Mouse (Mus musculus): ENCODE measurements around the gene Slc35b2. TPM values are rescaled to one million over a fixed set of nuclear protein-coding genes. Genes with fewer than 3 reads are reported as not detected.

Slc35b2 gene
- polyA plus RNA-seq, 1 experiment from 2014 or later = 118 TPM

DNA sequence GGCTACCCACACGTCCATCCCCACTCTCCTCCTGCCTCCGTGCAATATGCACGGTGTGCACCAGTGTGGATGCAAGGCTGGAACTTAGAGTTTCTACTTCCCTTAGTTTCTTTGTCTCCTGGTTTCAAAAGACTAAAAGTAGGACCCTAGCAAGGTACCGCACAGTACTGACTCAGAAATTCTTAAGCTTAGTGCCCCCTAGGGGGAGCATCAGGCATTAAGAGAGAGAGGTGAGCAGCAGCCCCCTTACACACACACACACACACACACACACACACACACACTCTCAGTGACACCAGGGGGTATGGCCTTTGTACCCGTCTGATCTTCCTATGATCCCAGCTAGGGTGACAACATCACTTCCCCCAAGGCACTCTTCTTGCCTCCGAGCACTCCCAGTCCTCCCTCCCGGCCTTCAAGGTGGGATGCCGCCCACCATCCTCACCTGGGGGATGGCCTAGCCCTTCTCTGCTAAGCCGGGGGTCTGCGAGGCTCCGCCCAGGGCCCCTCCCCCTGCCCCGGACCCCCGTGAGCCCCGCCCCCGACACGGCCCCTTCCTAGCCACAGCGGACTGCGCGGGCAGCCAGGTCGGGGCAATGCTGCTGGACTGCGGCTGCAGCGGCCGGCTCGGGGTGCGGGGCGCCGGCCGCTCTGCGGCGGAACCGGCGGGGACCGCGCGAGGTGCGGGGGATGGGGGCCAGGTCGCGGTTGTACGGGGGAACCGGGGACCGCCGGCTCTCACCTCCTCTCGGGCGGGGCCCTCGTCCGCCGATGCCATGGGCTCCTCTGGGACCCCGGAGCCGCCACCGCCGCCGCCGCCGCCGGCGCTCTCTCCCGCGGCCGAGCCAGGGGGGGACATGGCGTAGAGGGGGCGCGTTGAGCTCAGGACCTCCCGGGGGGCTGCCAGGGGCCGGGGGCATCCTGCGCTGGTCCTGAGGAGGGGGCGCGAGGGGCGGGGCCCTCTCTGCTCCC is 14.8 kb upstream of the Slc35b2 start:
- WGBS = 3% methylated on average over 56 of the region's 68 CpGs
- no peaks in the 10 kb centered on the region for H3K9me3 ChIP-seq
- peak overlapping the region; percentile 86 for H3K4me3 ChIP-seq
- peak overlapping the region; percentile 91 for H3K27ac ChIP-seq
- no peak for DNase-seq (ENCODE audit: low spot score)
- peaks cover 44% of the 10 kb centered on the region for H3K4me1 ChIP-seq
- H3K27me3 ChIP-seq (ENCODE audit: insufficient read depth, poor library complexity, severe bottlenecking) = peaks cover 88% of the 10 kb centered on the region
- H3K36me3 ChIP-seq = 0 out of 2 replicates have a peak, but pooled peaks cover 2% of the 10 kb centered on the region

DNA sequence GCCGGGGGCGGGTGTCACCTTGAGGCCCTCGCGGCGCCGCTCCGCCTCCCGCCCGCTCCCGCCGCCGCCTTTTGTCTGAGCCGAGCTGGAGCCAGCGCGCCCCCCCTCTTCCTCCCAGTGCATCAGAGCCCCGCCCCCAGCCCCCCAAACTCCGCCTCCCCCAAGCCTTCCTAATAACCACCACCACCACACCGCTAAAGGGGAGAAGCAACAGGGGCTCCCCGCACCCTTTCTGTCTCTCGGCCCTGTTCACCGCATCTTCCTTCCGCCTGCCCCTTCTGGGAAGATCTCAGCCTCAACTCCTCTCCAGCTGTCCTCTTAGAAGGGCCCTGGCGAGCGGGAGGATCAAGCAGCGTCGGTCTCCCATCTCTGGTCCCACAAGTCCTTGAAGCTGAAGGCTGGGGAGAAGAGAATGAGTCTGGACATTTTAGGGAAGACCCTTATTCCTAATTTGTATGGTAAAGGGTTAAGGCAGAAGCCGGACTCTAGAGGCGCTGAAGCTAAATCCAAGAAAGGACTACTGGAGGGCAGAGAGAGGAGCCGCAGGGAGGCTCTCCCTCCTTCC is 14.0 kb upstream of the Slc35b2 start, which contains the start of gene Tmem151b:
TSS of gene Tmem151b (minus strand) at position 61 of the 565 bp plus-strand sequence.
- DNase-seq (ENCODE audit: low spot score) = no peak
- Histone ChIP-seq H3K36me3 (0 out of 2 replicates have a peak, but pooled peaks cover 2% of the 10 kb centered on the region), H3K9me3 (no peaks in the 10 kb centered on the region), H3K4me1 (peaks cover 35% of the 10 kb centered on the region), H3K27me3 (ENCODE audit: insufficient read depth, poor library complexity, severe bottlenecking) (peaks cover 88% of the 10 kb centered on the region), H3K4me3 (peak within 1 kb of the TSS; percentile 86), H3K27ac (peak within 1 kb of the TSS; percentile 91)
- under 1% methylated on average over 23 of the region's 29 CpGs for WGBS

DNA sequence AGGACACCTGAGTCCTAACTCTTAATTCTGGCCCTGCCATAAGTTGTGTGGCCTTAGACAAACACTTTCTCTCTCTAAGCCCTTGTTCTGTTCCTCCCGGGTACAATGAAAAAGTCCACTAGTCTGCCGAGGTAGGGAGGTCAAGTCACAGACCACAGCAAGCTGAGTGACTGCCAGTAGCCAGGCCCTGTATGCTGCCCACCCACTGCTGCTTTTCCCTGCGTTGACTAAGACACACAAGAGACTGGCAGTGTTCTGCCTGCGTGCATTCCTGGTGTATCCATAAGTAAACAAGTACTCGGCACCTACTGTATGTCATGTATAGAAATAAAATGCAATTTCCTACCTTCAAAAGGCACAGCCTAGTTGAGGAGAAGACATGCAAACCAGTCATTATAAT is 13.4 kb upstream of the Slc35b2 start:
- Histone ChIP-seq H3K27me3 (ENCODE audit: insufficient read depth, poor library complexity, severe bottlenecking) (peaks cover 82% of the 10 kb centered on the region), H3K4me1 (peaks cover 30% of the 10 kb centered on the region), H3K36me3 (0 out of 2 replicates have a peak, but pooled peaks cover 2% of the 10 kb centered on the region), H3K27ac (peak overlapping the region; percentile 91; the same call in 1 of the 2 replicates), H3K9me3 (no peaks in the 10 kb centered on the region), H3K4me3 (peak overlapping the region; percentile 86)
- WGBS = 31% methylated on average over 5 of the region's 5 CpGs
- no peak for DNase-seq (ENCODE audit: low spot score)

- H3K27ac ChIP-seq = no peak overlapping the region
- H3K27me3 ChIP-seq (ENCODE audit: insufficient read depth, poor library complexity, severe bottlenecking) = peaks cover 79% of the 10 kb centered on the region
- H3K4me1 ChIP-seq = peaks cover 29% of the 10 kb centered on the region
- no peak overlapping the region for H3K4me3 ChIP-seq
- H3K9me3 ChIP-seq = no peaks in the 10 kb centered on the region
- 0 out of 2 replicates have a peak, but pooled peaks cover 2% of the 10 kb centered on the region for H3K36me3 ChIP-seq
- DNase-seq (ENCODE audit: low spot score) = no peak
- 63% methylated on average over 7 of the region's 7 CpGs for WGBS
Measured at GRCm38 (mm10) chr17:45551249-45551796, 12.4 kb upstream of the Slc35b2 start.

- 4% methylated on average over 8 of the region's 8 CpGs for WGBS
- no peak overlapping the region for H3K4me3 ChIP-seq
- peaks cover 79% of the 10 kb centered on the region for H3K27me3 ChIP-seq (ENCODE audit: insufficient read depth, poor library complexity, severe bottlenecking)
- H3K4me1 ChIP-seq = peaks cover 35% of the 10 kb centered on the region
- H3K36me3 ChIP-seq = 0 out of 2 replicates have a peak, but pooled peaks cover 1% of the 10 kb centered on the region
- H3K27ac ChIP-seq = no peak overlapping the region
- peak; percentile 88 for DNase-seq (ENCODE audit: low spot score)
- no peaks in the 10 kb centered on the region for H3K9me3 ChIP-seq
Measured at GRCm38 (mm10) chr17:45551816-45552451, 11.7 kb upstream of the Slc35b2 start.

GRCm38 (mm10) chr17:45553065-45553464 is 10.6 kb upstream of the Slc35b2 start:
- WGBS = 81% methylated on average over 3 of the region's 3 CpGs
- DNase-seq (ENCODE audit: low spot score) = no peak
- peaks cover 79% of the 10 kb centered on the region for H3K27me3 ChIP-seq (ENCODE audit: insufficient read depth, poor library complexity, severe bottlenecking)
- no peaks in the 10 kb centered on the region for H3K9me3 ChIP-seq
- no peaks in the 10 kb centered on the region for H3K36me3 ChIP-seq
- peaks cover 46% of the 10 kb centered on the region for H3K4me1 ChIP-seq
- H3K4me3 ChIP-seq = no peak overlapping the region
- H3K27ac ChIP-seq = no peak overlapping the region

DNA sequence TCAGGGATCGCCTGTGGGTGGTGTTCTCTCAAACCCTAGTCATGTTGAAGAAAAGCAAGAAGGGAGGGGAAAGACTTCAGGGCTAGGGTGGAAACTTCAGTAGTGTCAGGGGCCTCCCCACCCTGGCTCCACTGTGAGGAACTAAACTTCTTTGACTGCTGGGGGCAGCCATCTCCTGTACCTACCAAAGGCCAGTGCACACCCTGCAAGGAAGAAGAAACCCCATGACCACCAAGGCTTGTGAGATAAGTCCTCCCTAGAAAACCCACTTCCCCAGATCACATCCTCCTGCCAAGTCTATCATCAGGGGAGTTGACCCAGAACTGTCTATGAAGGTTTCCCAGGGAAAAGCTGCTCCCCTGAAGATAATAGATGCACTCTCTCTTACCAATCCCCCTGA is 9.3 kb upstream of the Slc35b2 start:
- Histone ChIP-seq H3K4me3 (no peak overlapping the region), H3K27me3 (ENCODE audit: insufficient read depth, poor library complexity, severe bottlenecking) (peaks cover 78% of the 10 kb centered on the region), H3K9me3 (no peaks in the 10 kb centered on the region), H3K27ac (no peak overlapping the region), H3K36me3 (0 out of 2 replicates have a peak, but pooled peaks cover 7% of the 10 kb centered on the region), H3K4me1 (peaks cover 47% of the 10 kb centered on the region)
- DNase-seq (ENCODE audit: low spot score) = no peak
- WGBS = 33% methylated on average over 1 of the region's 1 CpGs

GRCm38 (mm10) chr17:45555452-45556106 is 8.1 kb upstream of the Slc35b2 start, which contains the start of gene Nfkbie:
Gene Nfkbie, plus strand, starts transcription at chr17:45555703.
- WGBS = under 1% methylated on average over 45 of the region's 45 CpGs
- peak within 1 kb of the TSS; percentile 76 for H3K4me3 ChIP-seq
- peaks cover 36% of the 10 kb centered on the region for H3K4me1 ChIP-seq
- peak; percentile 97 for DNase-seq (ENCODE audit: low spot score)
- peaks cover 73% of the 10 kb centered on the region for H3K27me3 ChIP-seq (ENCODE audit: insufficient read depth, poor library complexity, severe bottlenecking)
- H3K9me3 ChIP-seq = no peaks in the 10 kb centered on the region
- 0 out of 2 replicates have a peak, but pooled peaks cover 7% of the 10 kb centered on the region for H3K36me3 ChIP-seq
- peak within 1 kb of the TSS; percentile 75 for H3K27ac ChIP-seq

DNA sequence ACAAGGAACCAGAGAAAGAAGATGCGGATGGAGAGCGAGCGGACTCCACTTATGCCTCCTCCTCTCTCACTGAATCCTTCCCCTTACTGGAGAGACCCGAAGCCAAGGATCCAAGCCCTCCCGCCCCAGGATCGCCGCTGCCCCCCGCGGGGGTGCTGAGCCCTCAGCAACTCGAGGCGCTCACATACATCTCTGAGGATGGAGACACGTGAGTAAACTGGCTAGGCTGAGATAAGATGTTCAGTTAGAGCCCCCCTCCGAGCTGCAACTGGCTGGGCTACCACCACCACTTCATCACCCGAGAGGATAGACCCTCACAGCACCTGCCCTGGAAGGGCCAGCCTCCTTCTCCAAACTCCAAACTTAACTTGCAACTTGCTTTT is 7.6 kb upstream of the Slc35b2 start:
- DNase-seq (ENCODE audit: low spot score) = no peak
- Histone ChIP-seq H3K27ac (peak overlapping the region; percentile 75), H3K9me3 (no peaks in the 10 kb centered on the region), H3K27me3 (ENCODE audit: insufficient read depth, poor library complexity, severe bottlenecking) (peaks cover 68% of the 10 kb centered on the region), H3K36me3 (0 out of 2 replicates have a peak, but pooled peaks cover 7% of the 10 kb centered on the region), H3K4me1 (peaks cover 36% of the 10 kb centered on the region), H3K4me3 (peak overlapping the region; percentile 76)
- 2% methylated on average over 14 of the region's 14 CpGs for WGBS

GRCm38 (mm10) chr17:45556514-45557245 is 7.0 kb upstream of the Slc35b2 start:
- WGBS = 62% methylated on average over 3 of the region's 3 CpGs

DNA sequence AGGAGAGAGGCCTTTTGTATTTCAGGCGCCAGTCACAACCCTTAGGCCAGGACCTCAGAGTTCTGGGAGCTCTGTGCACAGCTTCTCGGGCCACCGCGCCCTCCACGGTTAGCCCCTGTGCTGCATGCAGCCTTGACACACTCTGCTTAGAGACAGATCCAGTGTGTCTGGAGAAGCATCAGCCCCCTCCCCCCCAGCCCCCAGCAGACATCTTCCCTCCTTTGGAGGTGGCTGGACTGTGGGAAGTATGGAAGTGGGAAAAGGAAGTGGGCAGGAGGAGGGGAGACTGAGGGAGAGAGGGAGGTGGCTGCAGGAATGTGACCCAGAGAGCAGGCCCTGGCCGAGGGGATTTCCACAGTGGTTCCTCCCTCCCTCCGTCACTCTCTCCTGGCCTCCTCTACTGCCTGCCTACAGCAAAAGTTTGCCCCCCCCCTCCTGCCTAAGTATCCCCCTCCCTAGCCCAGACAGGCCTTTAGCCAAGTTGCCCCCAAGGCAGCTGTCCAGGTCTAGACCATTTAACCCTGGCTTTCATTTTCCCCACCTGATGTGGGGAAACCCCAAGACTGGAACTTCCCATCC is 6.3 kb upstream of the Slc35b2 start:
- no peak for DNase-seq (ENCODE audit: low spot score)
- H3K36me3 ChIP-seq = 0 out of 2 replicates have a peak, but pooled peaks cover 7% of the 10 kb centered on the region
- no peaks in the 10 kb centered on the region for H3K9me3 ChIP-seq
- peaks cover 61% of the 10 kb centered on the region for H3K27me3 ChIP-seq (ENCODE audit: insufficient read depth, poor library complexity, severe bottlenecking)
- WGBS = 59% methylated on average over 6 of the region's 7 CpGs
- peaks cover 33% of the 10 kb centered on the region for H3K4me1 ChIP-seq
- no peak overlapping the region; the same call in 1 of the 2 replicates for H3K27ac ChIP-seq
- H3K4me3 ChIP-seq = peak overlapping the region; percentile 22; the same call in 1 of the 2 replicates

More at GRCm38 (mm10) chr17:45556514-45557245, 7.0 kb upstream of the Slc35b2 start:
- Histone ChIP-seq H3K36me3 (0 out of 2 replicates have a peak, but pooled peaks cover 7% of the 10 kb centered on the region), H3K9me3 (no peaks in the 10 kb centered on the region), H3K27ac (no peak overlapping the region; the same call in 1 of the 2 replicates), H3K4me1 (peaks cover 36% of the 10 kb centered on the region), H3K4me3 (peak overlapping the region; percentile 76), H3K27me3 (ENCODE audit: insufficient read depth, poor library complexity, severe bottlenecking) (peaks cover 63% of the 10 kb centered on the region)
- DNase-seq (ENCODE audit: low spot score) = no peak

All from heart, embryonic 10.5 days (tissue).